Mouse (Mus musculus) intestine, postnatal 0 days (tissue): ENCODE results near the gene Prkd2. TPM values are rescaled to one million over a fixed set of nuclear protein-coding genes. Genes with fewer than 3 reads are reported as not detected.

Experiments
- ATAC-seq: fragments of 200-750 bp; cut with Nextera tagmentation; 2 replicates; pipeline ENCODE4 v1.8.0; 2017; ENCODE audit warnings: mild to moderate bottlenecking, moderate TSS enrichment, moderate library complexity
- H3K27ac ChIP-seq: fragments of 300-500 bp; sonication (generic); 2 replicates; pipeline ENCODE4 v1.5.1; 2014; ENCODE audit warnings: mild to moderate bottlenecking, low read depth, low read length, moderate library complexity
- H3K27me3 ChIP-seq: fragments of 300-500 bp; sonication (generic); replicated peaks from 2 replicates; pipeline ENCODE4 v1.6.1; 2014; ENCODE audit warnings: low read length, mixed read lengths; ENCODE audit not compliant: control insufficient read depth, insufficient read depth
- H3K36me3 ChIP-seq: fragments of 300-500 bp; sonication (generic); 2 replicates; pipeline ENCODE4 v1.6.1; 2014; ENCODE audit warnings: mild to moderate bottlenecking, moderate library complexity; ENCODE audit not compliant: control insufficient read depth, insufficient read depth
- H3K4me1 ChIP-seq: fragments of 300-500 bp; sonication (generic); replicated peaks from 2 replicates; pipeline ENCODE4 v1.6.1; 2014; ENCODE audit warnings: antibody characterized with exemption, low read length, mixed read lengths; ENCODE audit not compliant: control insufficient read depth, insufficient read depth
- H3K4me2 ChIP-seq: fragments of 300-500 bp; sonication (generic); replicated peaks from 2 replicates; pipeline ENCODE4 v1.6.1; 2014; ENCODE audit warnings: low read depth, mild to moderate bottlenecking, moderate library complexity
- H3K4me3 ChIP-seq: fragments of 300-500 bp; sonication (generic); 2 replicates; pipeline ENCODE4 v1.5.1; 2014; ENCODE audit warnings: low read depth, low read length
- H3K9ac ChIP-seq: fragments of 300-500 bp; sonication (generic); 2 replicates; pipeline ENCODE4 v1.6.1; 2014; ENCODE audit warnings: mild to moderate bottlenecking, low read depth, low read length
- H3K9me3 ChIP-seq: fragments of 300-500 bp; sonication (generic); 2 replicates; pipeline ENCODE4 v1.6.1; 2016; ENCODE audit warnings: mixed run types; ENCODE audit not compliant: control insufficient read depth
- CTCF ChIP-seq: sonication (generic); IDR thresholded peaks from 2 replicates; pipeline ENCODE4 v1.5.1; 2016; ENCODE audit warnings: low read depth, mild to moderate bottlenecking, control low read depth, antibody characterized with exemption, moderate library complexity
- WGBS: fragments of 180-500 bp; shearing (Covaris S2); extraction: QIAGEN DNeasy Blood & Tissue Kit; methylation state at CpG from one replicate; pipeline ENCODE4 v1.1.7; 2014; 5-methylcytosine and 5-hydroxymethylcytosine counted together
- polyA plus RNA-seq: library from polyadenylated mRNA; unstranded; fragments of >200 nt; fragmentation: Nextera tagmentation; extraction: Ambion mirVana; gene quantifications from 2 replicates; pipeline ENCODE4 v1.2.1, GENCODE M21; 2015

The Prkd2 gene
- polyA plus RNA-seq, 1 experiment from 2014 or later = 9.2 TPM

- H3K36me3 ChIP-seq = no peaks in the 10 kb centered on the region
- WGBS = under 1% methylated on average over 24 of the region's 24 CpGs
- peak overlapping the region; percentile 49 for H3K4me2 ChIP-seq
- TF ChIP-seq CTCF = peak; percentile 92
- H3K27ac ChIP-seq = no peak overlapping the region
- H3K27me3 ChIP-seq = peaks cover 37% of the 10 kb centered on the region
- no peak overlapping the region for H3K4me3 ChIP-seq
- no peaks in the 10 kb centered on the region for H3K9me3 ChIP-seq
- no peak for ATAC-seq
- 0 out of 2 replicates have a peak, but pooled peaks cover 5% of the 10 kb centered on the region for H3K4me1 ChIP-seq
- no peak overlapping the region for H3K9ac ChIP-seq
Measured at GRCm38 (mm10) chr7:16895000-16895399, 52.3 kb downstream of the Prkd2 start.

GRCm38 (mm10) chr7:16895511-16895910 lies 52.8 kb downstream of the Prkd2 start:
- no peak for TF ChIP-seq CTCF
- H3K9ac ChIP-seq = no peak overlapping the region
- H3K9me3 ChIP-seq = no peaks in the 10 kb centered on the region
- 30% methylated on average over 10 of the region's 10 CpGs for WGBS
- no peak overlapping the region for H3K27ac ChIP-seq
- no peak for ATAC-seq
- no peaks in the 10 kb centered on the region for H3K36me3 ChIP-seq
- peaks cover 39% of the 10 kb centered on the region for H3K27me3 ChIP-seq
- H3K4me3 ChIP-seq = no peak overlapping the region
- H3K4me2 ChIP-seq = peak overlapping the region; percentile 49
- 0 out of 2 replicates have a peak, but pooled peaks cover 5% of the 10 kb centered on the region for H3K4me1 ChIP-seq

- no peak for ATAC-seq
- H3K9me3 ChIP-seq = no peaks in the 10 kb centered on the region
- H3K4me3 ChIP-seq = no peak overlapping the region
- TF ChIP-seq CTCF = no peak
- WGBS = 35% methylated on average over 5 of the region's 5 CpGs
- H3K9ac ChIP-seq = no peak overlapping the region
- no peaks in the 10 kb centered on the region for H3K36me3 ChIP-seq
- H3K4me1 ChIP-seq = 0 out of 2 replicates have a peak, but pooled peaks cover under 1% of the 10 kb centered on the region
- peaks cover 4% of the 10 kb centered on the region; the same call in 1 of the 2 replicates for H3K27me3 ChIP-seq
- H3K27ac ChIP-seq = no peak overlapping the region
- no peak overlapping the region for H3K4me2 ChIP-seq
Measured at GRCm38 (mm10) chr7:16900526-16900925, 57.8 kb downstream of the Prkd2 start.

GRCm38 (mm10) chr7:16903439-16903955 lies 60.8 kb downstream of the Prkd2 start:
- Histone ChIP-seq H3K27ac (no peak overlapping the region), H3K36me3 (no peaks in the 10 kb centered on the region), H3K27me3 (peaks cover 4% of the 10 kb centered on the region; the same call in 1 of the 2 replicates), H3K9ac (no peak overlapping the region), H3K9me3 (no peaks in the 10 kb centered on the region), H3K4me1 (no peaks in the 10 kb centered on the region), H3K4me3 (no peak overlapping the region), H3K4me2 (no peak overlapping the region)
- 81% methylated on average over 2 of the region's 2 CpGs for WGBS
- ATAC-seq = no peak
- TF ChIP-seq CTCF = no peak

- no peak for TF ChIP-seq CTCF
- 52% methylated on average over 9 of the region's 10 CpGs for WGBS
- no peaks in the 10 kb centered on the region for H3K9me3 ChIP-seq
- ATAC-seq = no peak
- H3K4me3 ChIP-seq = no peak overlapping the region
- H3K4me2 ChIP-seq = no peak overlapping the region
- H3K36me3 ChIP-seq = no peaks in the 10 kb centered on the region
- no peaks in the 10 kb centered on the region for H3K4me1 ChIP-seq
- no peak overlapping the region for H3K27ac ChIP-seq
- H3K9ac ChIP-seq = no peak overlapping the region
- H3K27me3 ChIP-seq = peaks cover 4% of the 10 kb centered on the region; the same call in 1 of the 2 replicates
Measured at GRCm38 (mm10) chr7:16904120-16904675, 61.5 kb downstream of the Prkd2 start.

GRCm38 (mm10) chr7:16905491-16906021 lies 62.9 kb downstream of the Prkd2 start:
- no peak overlapping the region for H3K9ac ChIP-seq
- H3K36me3 ChIP-seq = no peaks in the 10 kb centered on the region
- no peaks in the 10 kb centered on the region for H3K4me1 ChIP-seq
- 66% methylated on average over 9 of the region's 9 CpGs for WGBS
- peaks cover 2% of the 10 kb centered on the region; the same call in 1 of the 2 replicates for H3K27me3 ChIP-seq
- no peak for ATAC-seq
- no peak overlapping the region for H3K4me3 ChIP-seq
- H3K27ac ChIP-seq = no peak overlapping the region; the same call in 1 of the 2 replicates
- TF ChIP-seq CTCF = no peak
- H3K4me2 ChIP-seq = no peak overlapping the region
- H3K9me3 ChIP-seq = no peaks in the 10 kb centered on the region
